Comparison of ENCODE assay signal across 8 mouse cellular contexts in genomic region chr6:99691666-99692205, GRCm38 (mm10). TPM values are rescaled to one million over a fixed set of nuclear protein-coding genes. Genes with fewer than 3 reads are reported as not detected.
A peak's percentile ranks its signal among the peaks of the same experiment; 100 is the strongest.
DNase-seq lines count a peak whose midpoint lies in the region; ATAC-seq and TF ChIP-seq lines count a peak whose summit lies in the region.

No protein-coding gene starts in this region.

- peak overlapping the region; percentile 67 for H3K9ac ChIP-seq in kidney, embryonic 15.5 days
- H3K9ac ChIP-seq in embryonic facial prominence, embryonic 13.5 days, result peak overlapping the region; percentile 88
- H3K9ac ChIP-seq in hindbrain, postnatal 0 days (replicated peaks; ENCODE audit: low read length), result peak overlapping the region; percentile 92
- peak overlapping the region; percentile 71 for H3K9ac ChIP-seq in midbrain, embryonic 15.5 days

- peak overlapping the region; percentile 79 for H3K4me3 ChIP-seq in kidney, embryonic 15.5 days (replicated peaks)
- H3K4me3 ChIP-seq in embryonic facial prominence, embryonic 13.5 days, result peak overlapping the region; percentile 82
- H3K4me3 ChIP-seq in hindbrain, postnatal 0 days (ENCODE audit: low read length), result peak overlapping the region; percentile 79
- peak overlapping the region; percentile 85 for H3K4me3 ChIP-seq in midbrain, embryonic 15.5 days

- no peak overlapping the region for H3K27ac ChIP-seq in kidney, embryonic 15.5 days
- H3K27ac ChIP-seq in embryonic facial prominence, embryonic 13.5 days, result peak overlapping the region; percentile 66
- peak overlapping the region; percentile 90 for H3K27ac ChIP-seq in hindbrain, postnatal 0 days
- peak overlapping the region; percentile 95 for H3K27ac ChIP-seq in midbrain, embryonic 15.5 days

- no peak for ATAC-seq in kidney, embryonic 15.5 days (replicated peaks; ENCODE audit: low FRiP score)
- ATAC-seq in embryonic facial prominence, embryonic 13.5 days (ENCODE audit: insufficient number of reproducible peaks, insufficient read depth, low FRiP score, low TSS enrichment, low read depth), result peak; percentile 49; the same call in 1 of the 2 replicates
- peak; percentile 27 for ATAC-seq in hindbrain, postnatal 0 days
- peak; percentile 34; the same call in 1 of the 2 replicates for ATAC-seq in midbrain, embryonic 15.5 days (replicated peaks)

- peak overlapping the region; percentile 96 for H3K4me2 ChIP-seq in kidney, embryonic 15.5 days
- H3K4me2 ChIP-seq in embryonic facial prominence, embryonic 13.5 days, result peak overlapping the region; percentile 97
- peak overlapping the region; percentile 79 for H3K4me2 ChIP-seq in hindbrain, postnatal 0 days (ENCODE audit: low read depth, low read length)
- peak overlapping the region; percentile 88 for H3K4me2 ChIP-seq in midbrain, embryonic 15.5 days

- 6% methylated on average over 25 of the region's 25 CpGs for WGBS in kidney, embryonic 15.5 days
- WGBS in embryonic facial prominence, embryonic 13.5 days, result 6% methylated on average over 25 of the region's 25 CpGs
- WGBS in hindbrain, postnatal 0 days, result 6% methylated on average over 24 of the region's 25 CpGs
- WGBS in midbrain, embryonic 15.5 days, result 6% methylated on average over 25 of the region's 25 CpGs

- no peaks in the 10 kb centered on the region for H3K36me3 ChIP-seq in kidney, embryonic 15.5 days
- H3K36me3 ChIP-seq in embryonic facial prominence, embryonic 13.5 days, result no peaks in the 10 kb centered on the region
- no peaks in the 10 kb centered on the region for H3K36me3 ChIP-seq in hindbrain, postnatal 0 days (ENCODE audit: insufficient read depth, low read length)
- no peaks in the 10 kb centered on the region for H3K36me3 ChIP-seq in midbrain, embryonic 15.5 days (replicated peaks)

- intact Hi-C loops in left cerebral cortex, postnatal 14 days (cut with DNase I), result no loop called here

- no peak for DNase-seq in kidney, adult 8-10 months
- DNase-seq in hindbrain, postnatal 0 days (ENCODE audit: low spot score), result no peak
- DNase-seq in thymus, postnatal 14 days, result no peak
- DNase-seq in left cerebral cortex, postnatal 14 days (ENCODE audit: low spot score in 2 of 2), result no peak
- DNase-seq in B cell, adult 2 months, result no peak

- no peaks in the 10 kb centered on the region for H3K9me3 ChIP-seq in kidney, embryonic 15.5 days (replicated peaks)
- no peaks in the 10 kb centered on the region for H3K9me3 ChIP-seq in embryonic facial prominence, embryonic 13.5 days
- no peaks in the 10 kb centered on the region for H3K9me3 ChIP-seq in hindbrain, postnatal 0 days (ENCODE audit: low read length)
- no peaks in the 10 kb centered on the region for H3K9me3 ChIP-seq in midbrain, embryonic 15.5 days

- TF ChIP-seq CTCF in hindbrain, postnatal 0 days (IDR thresholded peaks at IDR 0.05; ENCODE audit: low read depth), result no peak

- H3K27me3 ChIP-seq in kidney, embryonic 15.5 days, result peaks cover 79% of the 10 kb centered on the region
- H3K27me3 ChIP-seq in embryonic facial prominence, embryonic 13.5 days, result peaks cover 71% of the 10 kb centered on the region
- H3K27me3 ChIP-seq in hindbrain, postnatal 0 days (ENCODE audit: insufficient read depth, low read length), result no peaks in the 10 kb centered on the region
- H3K27me3 ChIP-seq in midbrain, embryonic 15.5 days (replicated peaks), result peaks cover 8% of the 10 kb centered on the region; the same call in 1 of the 2 replicates

- peaks cover 18% of the 10 kb centered on the region for H3K4me1 ChIP-seq in kidney, embryonic 15.5 days
- peaks cover 23% of the 10 kb centered on the region for H3K4me1 ChIP-seq in embryonic facial prominence, embryonic 13.5 days
- H3K4me1 ChIP-seq in hindbrain, postnatal 0 days (ENCODE audit: insufficient read depth, low read length), result peaks cover 3% of the 10 kb centered on the region; the same call in 1 of the 2 replicates
- peaks cover 35% of the 10 kb centered on the region for H3K4me1 ChIP-seq in midbrain, embryonic 15.5 days

RNA-seq across cellular contexts. Expression of gene Gpr27, which starts 0.7 kb away (rescaled TPM):
- 3.7 TPM in 2 replicates for polyA plus RNA-seq in kidney, embryonic 15.5 days (2015; fragmentation: Nextera tagmentation; extraction: Ambion mirVana)
- 4.0 and 6.5 TPM in 2 replicates for polyA plus RNA-seq in embryonic facial prominence, embryonic 13.5 days (2015; fragmentation: Nextera tagmentation; extraction: Ambion mirVana)
- 71.2 and 101 TPM in 2 replicates for total RNA-seq in hindbrain, postnatal 0 days (2014; rRNA removed)
- polyA plus RNA-seq in hindbrain, postnatal 0 days (2015; fragmentation: Nextera tagmentation; extraction: Ambion mirVana), result 18.8 and 19.8 TPM in 2 replicates
- 21.4 and 24.6 TPM in 2 replicates for polyA plus RNA-seq in midbrain, embryonic 15.5 days (2015; fragmentation: Nextera tagmentation; extraction: Ambion mirVana)
- 10 to 100 TPM; 48.0 to 48.6 TPM for total RNA-seq in left cerebral cortex, postnatal 14 days (2021)

RNA-seq across cellular contexts. Expression of gene Gm20696, which starts 25.1 kb away (rescaled TPM):
- 3.8 and 4.0 TPM in 2 replicates for polyA plus RNA-seq in kidney, embryonic 15.5 days (2015; fragmentation: Nextera tagmentation; extraction: Ambion mirVana)
- 3.2 and 3.4 TPM in 2 replicates for polyA plus RNA-seq in embryonic facial prominence, embryonic 13.5 days (2015; fragmentation: Nextera tagmentation; extraction: Ambion mirVana)
- 2.9 and 3.6 TPM in 2 replicates for total RNA-seq in hindbrain, postnatal 0 days (2014; rRNA removed)
- 2.3 and 2.5 TPM in 2 replicates for polyA plus RNA-seq in hindbrain, postnatal 0 days (2015; fragmentation: Nextera tagmentation; extraction: Ambion mirVana)
- 2.9 and 4.7 TPM in 2 replicates for polyA plus RNA-seq in midbrain, embryonic 15.5 days (2015; fragmentation: Nextera tagmentation; extraction: Ambion mirVana)
- total RNA-seq in left cerebral cortex, postnatal 14 days (2021), result 1 to 10 TPM; 5.3 to 6.3 TPM

RNA-seq across cellular contexts. Expression of gene Eif4e3, which starts 25.2 kb away (rescaled TPM):
- 17.6 and 17.8 TPM in 2 replicates for polyA plus RNA-seq in kidney, embryonic 15.5 days (2015; fragmentation: Nextera tagmentation; extraction: Ambion mirVana)
- polyA plus RNA-seq in embryonic facial prominence, embryonic 13.5 days (2015; fragmentation: Nextera tagmentation; extraction: Ambion mirVana), result 15.6 and 16.7 TPM in 2 replicates
- 6.5 and 6.7 TPM in 2 replicates for total RNA-seq in hindbrain, postnatal 0 days (2014; rRNA removed)
- 6.5 and 6.6 TPM in 2 replicates for polyA plus RNA-seq in hindbrain, postnatal 0 days (2015; fragmentation: Nextera tagmentation; extraction: Ambion mirVana)
- polyA plus RNA-seq in midbrain, embryonic 15.5 days (2015; fragmentation: Nextera tagmentation; extraction: Ambion mirVana), result 8.6 TPM in 2 replicates
- 10 to 100 TPM; 14.1 to 14.2 TPM for total RNA-seq in left cerebral cortex, postnatal 14 days (2021)

RNA-seq across cellular contexts. Expression of gene Prok2, which starts 34.5 kb away (rescaled TPM):
- polyA plus RNA-seq in kidney, embryonic 15.5 days (2015; fragmentation: Nextera tagmentation; extraction: Ambion mirVana), result not detected in 2 replicates
- polyA plus RNA-seq in embryonic facial prominence, embryonic 13.5 days (2015; fragmentation: Nextera tagmentation; extraction: Ambion mirVana), result 1.5 and 2.0 TPM in 2 replicates
- total RNA-seq in hindbrain, postnatal 0 days (2014; rRNA removed), result 0.11 TPM in 1 of 2 replicates, not detected in the other
- 0.41 and 0.44 TPM in 2 replicates for polyA plus RNA-seq in hindbrain, postnatal 0 days (2015; fragmentation: Nextera tagmentation; extraction: Ambion mirVana)
- polyA plus RNA-seq in midbrain, embryonic 15.5 days (2015; fragmentation: Nextera tagmentation; extraction: Ambion mirVana), result 0.54 and 0.71 TPM in 2 replicates
- 1 to 10 TPM; 1.0 to 1.4 TPM for total RNA-seq in left cerebral cortex, postnatal 14 days (2021)
